Mouse (Mus musculus) embryo, embryonic 10.5 days (tissue): ENCODE measurements around the gene Hes2.

ENCODE experiments used
- DNase-seq: peaks from one replicate; pipeline ENCODE4 v3.0.0-alpha.2; 2015; ENCODE audit warnings: low spot score

Hes2 gene

GRCm38 (mm10) chr4:152186205-152187082 lies 27.8 kb downstream of the Hes2 start:
- DNase-seq = peak; percentile 40

GRCm38 (mm10) chr4:152187142-152187541 lies 28.5 kb downstream of the Hes2 start:
- DNase-seq = no peak

DNA sequence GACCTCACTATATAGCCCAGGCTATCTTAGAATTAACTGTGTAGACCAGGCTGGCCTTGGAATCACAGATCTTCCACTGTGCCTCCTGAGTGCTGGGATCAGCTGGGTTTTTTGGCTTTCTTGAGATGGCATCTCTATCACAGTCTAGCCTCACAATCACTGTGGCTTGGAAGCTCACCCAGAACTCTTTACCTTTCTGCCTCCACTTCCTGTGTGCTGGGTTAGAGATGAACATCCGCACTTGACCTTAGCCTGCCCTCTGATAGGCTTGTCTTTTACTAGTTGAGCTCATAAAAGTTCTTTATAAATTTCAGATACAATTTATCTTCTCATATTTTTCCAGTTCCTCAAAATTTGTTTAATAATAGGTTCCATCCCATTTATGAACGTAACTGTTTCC lies 30.0 kb downstream of the Hes2 start:
- DNase-seq = no peak

- DNase-seq = no peak
These were observed 30.4 kb downstream of the Hes2 start for GRCm38 (mm10) chr4:152189071-152189470.

- DNase-seq = no peak
These were observed 31.0 kb downstream of the Hes2 start for GRCm38 (mm10) chr4:152189691-152190090.

GRCm38 (mm10) chr4:152190096-152190653 lies 31.5 kb downstream of the Hes2 start:
- no peak for DNase-seq

DNA sequence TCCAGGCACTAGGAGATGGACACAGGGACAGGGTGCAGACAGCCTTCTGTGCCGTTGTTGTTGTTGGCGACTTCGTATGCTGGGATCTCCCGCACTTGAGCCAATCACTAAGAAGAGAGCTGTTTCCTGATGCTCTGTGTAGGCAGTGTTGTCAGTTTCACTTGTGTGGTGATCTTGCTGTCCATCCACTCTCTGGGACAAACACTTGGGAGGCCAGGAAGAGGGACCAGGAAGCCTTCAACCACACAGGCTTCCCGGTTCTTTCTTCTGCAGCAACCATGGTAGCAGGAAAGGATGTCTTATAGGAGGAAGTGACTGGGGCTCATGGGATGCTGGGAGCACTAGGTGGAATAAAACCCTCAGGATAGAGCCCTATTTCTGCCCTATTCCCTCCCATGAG lies 32.0 kb downstream of the Hes2 start:
- no peak for DNase-seq

- no peak for DNase-seq
These were observed 33.9 kb downstream of the Hes2 start for GRCm38 (mm10) chr4:152192569-152192968.

GRCm38 (mm10) chr4:152194476-152195175 lies 36.0 kb downstream of the Hes2 start:
- DNase-seq = no peak

DNA sequence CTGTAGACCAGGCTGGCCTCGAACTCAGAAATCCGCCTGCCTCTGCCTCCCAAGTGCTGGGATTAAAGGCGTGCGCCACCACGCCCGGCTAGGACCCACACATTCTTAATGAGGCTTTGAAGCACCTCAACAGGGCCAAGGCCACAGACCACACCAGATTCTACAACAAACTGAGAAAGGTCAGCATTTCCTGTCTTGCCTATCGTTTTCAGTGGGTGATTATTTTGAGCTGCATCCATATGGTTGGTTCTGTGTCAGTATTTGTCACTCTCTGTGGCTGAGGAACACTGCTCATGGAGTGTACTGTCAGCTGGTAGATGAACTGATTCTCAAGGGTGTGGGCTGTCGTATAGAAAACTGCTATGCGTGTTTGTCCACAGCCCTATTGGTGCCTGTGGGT lies 37.6 kb downstream of the Hes2 start:
- DNase-seq = no peak

DNA sequence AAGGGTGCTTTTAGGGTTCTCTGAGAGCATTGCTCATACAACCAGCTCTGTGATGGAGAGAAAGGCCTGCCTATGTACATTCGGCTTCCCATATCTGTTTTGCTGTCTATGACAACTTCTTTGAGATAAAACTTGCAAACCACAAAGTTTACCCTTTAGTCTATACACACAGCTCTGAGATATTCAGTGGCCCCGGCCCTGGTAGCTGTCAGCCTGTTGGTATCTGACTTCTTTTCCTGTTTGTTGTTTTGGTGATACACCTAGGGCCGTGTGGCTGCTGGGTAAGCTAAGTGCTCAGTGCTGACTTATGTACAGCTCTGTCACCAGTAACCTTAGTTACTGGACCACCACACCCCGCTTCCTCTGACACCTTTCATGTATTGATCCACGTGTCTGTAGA lies 38.9 kb downstream of the Hes2 start:
- DNase-seq = no peak

DNA sequence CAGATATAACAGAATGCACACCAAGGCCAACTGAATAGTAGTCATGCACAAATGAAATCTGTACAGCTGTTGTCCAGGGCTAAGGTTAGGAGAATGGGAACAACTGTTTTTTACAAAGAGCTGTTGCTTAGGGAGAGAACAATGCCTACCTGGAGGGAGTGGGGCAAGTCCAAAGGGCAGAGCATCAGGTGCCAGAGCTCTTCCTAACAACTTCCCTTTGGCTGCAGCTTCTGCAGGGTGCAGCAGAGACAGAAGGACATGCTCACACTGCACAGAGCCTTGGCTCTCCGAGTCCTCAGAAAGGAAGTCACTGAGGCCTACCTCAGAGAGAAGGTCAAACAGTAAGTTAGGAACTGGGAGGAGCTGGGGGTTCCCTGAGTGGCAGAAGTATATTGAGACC lies 41.0 kb downstream of the Hes2 start:
- no peak for DNase-seq

GRCm38 (mm10) chr4:152201492-152201891 lies 42.8 kb downstream of the Hes2 start:
- no peak for DNase-seq

DNA sequence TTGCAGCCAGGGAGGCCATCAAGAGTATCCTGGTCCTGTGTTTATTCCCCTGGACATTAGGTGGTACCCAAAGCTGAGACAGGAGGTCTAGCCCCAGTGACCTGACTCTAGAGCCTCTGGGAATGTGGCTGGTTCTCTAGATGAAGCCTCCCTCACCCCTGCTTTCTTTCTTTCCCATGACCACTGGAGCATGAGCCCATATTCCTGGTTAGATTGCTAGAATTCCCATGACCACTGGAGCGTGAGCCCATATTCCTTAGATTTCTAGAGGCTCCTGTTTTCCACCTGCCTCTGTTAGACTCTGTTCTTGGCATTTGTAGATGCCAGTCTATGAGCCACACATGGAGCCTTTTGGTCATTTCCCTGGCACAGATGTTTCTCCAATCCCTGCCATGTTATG lies 43.8 kb downstream of the Hes2 start:
- no peak for DNase-seq

GRCm38 (mm10) chr4:152202905-152203304 lies 44.2 kb downstream of the Hes2 start:
- DNase-seq = no peak

DNA sequence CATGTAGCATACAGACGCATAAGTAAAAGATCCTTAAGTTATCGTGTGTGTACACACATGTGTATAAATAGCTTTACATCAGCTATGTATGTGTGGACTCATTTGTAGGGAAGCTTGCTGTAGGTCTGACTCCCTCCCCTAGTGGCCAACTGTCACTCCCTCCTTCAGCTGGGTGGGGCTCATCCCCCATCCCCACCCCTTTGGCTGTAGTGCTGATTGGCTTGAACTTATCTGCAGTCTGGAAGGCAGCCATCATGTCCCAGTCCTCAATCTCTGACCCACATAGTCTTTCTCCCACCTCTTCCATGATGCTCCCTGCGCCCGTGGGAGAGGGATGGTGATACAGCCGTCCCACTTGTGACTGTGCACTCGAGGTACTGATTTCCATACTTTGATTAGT lies 46.0 kb downstream of the Hes2 start:
- DNase-seq = no peak

DNA sequence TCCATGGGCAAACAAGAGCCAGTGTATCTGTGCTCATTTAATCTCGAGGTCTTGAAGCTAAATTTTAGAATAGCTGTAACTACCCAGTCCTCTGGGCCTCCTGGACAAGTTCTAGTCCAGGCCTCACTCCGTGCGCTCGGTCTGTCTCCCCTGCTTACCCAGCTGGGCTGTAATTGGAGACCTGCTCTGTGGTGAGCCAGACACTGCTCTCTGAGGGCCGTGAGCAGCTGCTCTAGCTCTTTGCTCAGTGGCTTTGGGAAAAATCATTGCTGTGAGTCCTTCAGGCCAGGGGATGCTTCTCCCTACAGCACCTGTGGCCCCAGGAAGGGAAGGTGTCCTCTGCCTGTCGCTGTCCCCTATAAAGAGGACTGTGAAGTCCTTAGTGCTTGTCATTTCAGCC lies 47.5 kb downstream of the Hes2 start:
- peak; percentile 21 for DNase-seq

DNA sequence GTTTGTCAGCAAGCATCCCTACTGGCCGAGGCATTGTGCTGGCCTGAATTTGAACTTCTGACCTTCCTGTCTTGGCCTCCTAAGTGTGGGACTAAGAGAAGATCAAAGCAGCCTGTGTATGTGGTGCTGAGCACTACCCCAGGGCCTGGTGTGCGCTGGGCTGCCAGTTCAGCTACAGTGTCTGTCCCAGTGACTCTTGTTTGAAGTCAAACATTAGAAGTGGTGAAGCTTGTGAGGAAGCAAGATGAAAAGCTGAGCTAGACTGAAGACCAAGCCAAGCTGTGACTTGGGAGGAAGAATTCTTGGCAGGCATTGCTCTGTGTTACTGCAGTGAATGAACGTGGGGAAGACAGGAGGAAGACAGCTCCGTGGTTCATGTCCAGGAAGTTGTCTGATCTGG lies 51.0 kb downstream of the Hes2 start:
- DNase-seq = peak; percentile 18
